Mouse (Mus musculus): ENCODE results near the gene Slfn14. TPM values are rescaled to one million over a fixed set of nuclear protein-coding genes. Genes with fewer than 3 reads are reported as not detected.
"Not testable (repeated sequence)": the region's sequence is repeated elsewhere in the genome, so short reads cannot be mapped to it uniquely, and the experiment has no call there.

The Slfn14 gene
- polyA plus RNA-seq, 1 experiment from 2014 or later = 2.4 TPM

DNA sequence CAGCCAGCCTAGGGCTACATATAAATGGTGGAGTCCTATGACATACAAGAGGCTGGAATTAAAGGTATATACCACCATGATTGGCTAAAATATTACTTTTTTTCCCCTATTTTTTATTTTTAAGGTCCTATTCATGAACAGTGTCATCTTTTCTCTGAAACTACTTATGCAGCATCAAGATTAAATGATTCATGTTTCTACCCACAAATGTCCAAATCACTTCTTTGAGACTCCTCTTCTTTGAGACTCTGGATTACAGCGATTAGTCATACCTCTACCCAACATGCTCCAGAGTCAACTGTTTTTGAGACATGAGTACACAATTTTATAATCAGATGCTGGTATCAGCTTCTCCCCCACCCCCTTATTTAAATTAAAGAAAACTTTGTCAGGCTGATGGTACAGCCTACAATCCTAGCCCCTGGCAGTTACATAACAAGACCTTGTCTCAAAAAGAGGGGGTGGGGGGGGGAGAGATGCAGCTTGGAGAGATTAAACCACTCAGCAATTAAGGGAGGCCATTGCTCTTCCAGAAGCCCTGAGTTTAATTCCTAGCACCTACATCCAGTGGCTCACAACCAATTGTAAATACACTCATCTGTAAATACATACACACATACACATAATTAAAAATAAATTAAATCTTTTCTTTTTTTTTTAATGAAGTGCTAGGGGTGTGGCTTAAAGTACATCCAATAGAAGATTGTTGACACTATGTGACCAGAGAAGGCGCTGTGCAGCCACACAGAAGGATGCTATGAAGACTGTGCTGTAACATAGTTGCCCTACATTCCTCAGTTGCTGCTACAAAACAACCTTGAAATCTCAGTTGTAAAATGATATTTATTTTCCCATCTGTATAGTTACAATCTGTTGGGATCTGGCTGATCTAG is 14.3 kb downstream of the Slfn14 start:
- no peak overlapping the region for H3K9ac ChIP-seq (ENCODE audit: low read depth, low read length)
- no peak for DNase-seq (ENCODE audit: low spot score)

GRCm38 (mm10) chr11:83271151-83271950 is 15.2 kb downstream of the Slfn14 start:
- peak; percentile 91 for ATAC-seq (replicated peaks; ENCODE audit: low FRiP score)
- Histone ChIP-seq H3K4me1 (replicated peaks; ENCODE audit: control insufficient read depth, insufficient read depth, low read length) (peaks cover 6% of the 10 kb centered on the region; the same call in 1 of the 2 replicates), H3K9me3 (ENCODE audit: control insufficient read depth, low read length) (no peaks in the 10 kb centered on the region), H3K9ac (ENCODE audit: low read depth, low read length) (peak overlapping the region; percentile 55), H3K4me2 (peak overlapping the region; percentile 69), H3K27ac (ENCODE audit: low read depth, low read length) (peak overlapping the region; percentile 54; the same call in 1 of the 2 replicates), H3K36me3 (ENCODE audit: control insufficient read depth, insufficient read depth, low read length) (no peaks in the 10 kb centered on the region), H3K27me3 (replicated peaks; ENCODE audit: control insufficient read depth, insufficient read depth, low read length) (peaks cover 8% of the 10 kb centered on the region; the same call in 1 of the 2 replicates), H3K4me3 (ENCODE audit: low read depth, low read length) (peak overlapping the region; percentile 49)
- 0% methylated on average over 26 of the region's 26 CpGs for WGBS
- peak; percentile 82 for DNase-seq (ENCODE audit: low spot score)

More for the DNA sequence above, 14.3 kb downstream of the Slfn14 start:
- H3K36me3 ChIP-seq (ENCODE audit: control insufficient read depth, insufficient read depth, low read length) = no peaks in the 10 kb centered on the region
- H3K27ac ChIP-seq (ENCODE audit: low read depth, low read length) = peak overlapping the region; percentile 32; the same call in 1 of the 2 replicates
- H3K9me3 ChIP-seq (ENCODE audit: control insufficient read depth, low read length) = no peaks in the 10 kb centered on the region
- 16% methylated on average over 2 of the region's 2 CpGs for WGBS
- H3K4me1 ChIP-seq (replicated peaks; ENCODE audit: control insufficient read depth, insufficient read depth, low read length) = peaks cover 6% of the 10 kb centered on the region; the same call in 1 of the 2 replicates
- H3K4me3 ChIP-seq (ENCODE audit: low read depth, low read length) = no peak overlapping the region
- peak; percentile 0; the same call in 1 of the 2 replicates for ATAC-seq (replicated peaks; ENCODE audit: low FRiP score)
- H3K4me2 ChIP-seq = no peak overlapping the region
- peaks cover 8% of the 10 kb centered on the region; the same call in 1 of the 2 replicates for H3K27me3 ChIP-seq (replicated peaks; ENCODE audit: control insufficient read depth, insufficient read depth, low read length)

DNA sequence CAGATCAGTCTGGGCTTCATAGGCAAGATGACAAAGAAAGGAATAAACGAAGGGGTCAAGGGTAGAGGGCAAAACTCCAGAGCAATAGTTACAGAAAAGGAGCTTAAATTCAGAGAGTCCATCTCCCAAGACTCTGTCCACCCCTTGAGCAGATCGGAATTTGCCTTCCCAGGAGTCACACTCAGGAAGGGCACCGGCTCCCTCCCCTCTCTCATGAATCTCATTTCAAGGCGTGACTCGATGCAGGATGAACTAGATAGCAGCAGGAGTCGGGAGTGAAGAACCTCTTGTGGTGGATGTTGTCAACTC is 15.7 kb downstream of the Slfn14 start:
- Histone ChIP-seq H3K4me2 (peak overlapping the region; percentile 69), H3K27ac (ENCODE audit: low read depth, low read length) (no peak overlapping the region), H3K27me3 (replicated peaks; ENCODE audit: control insufficient read depth, insufficient read depth, low read length) (peaks cover 4% of the 10 kb centered on the region; the same call in 1 of the 2 replicates), H3K4me3 (ENCODE audit: low read depth, low read length) (peak overlapping the region; percentile 49), H3K4me1 (replicated peaks; ENCODE audit: control insufficient read depth, insufficient read depth, low read length) (peaks cover 6% of the 10 kb centered on the region; the same call in 1 of the 2 replicates), H3K36me3 (ENCODE audit: control insufficient read depth, insufficient read depth, low read length) (no peaks in the 10 kb centered on the region), H3K9ac (ENCODE audit: low read depth, low read length) (peak overlapping the region; percentile 55), H3K9me3 (ENCODE audit: control insufficient read depth, low read length) (no peaks in the 10 kb centered on the region)
- ATAC-seq (replicated peaks; ENCODE audit: low FRiP score) (no peak; the same call in 1 of the 2 replicates), DNase-seq (ENCODE audit: low spot score) (no peak)
- WGBS = 2% methylated on average over 6 of the region's 6 CpGs

- no peak overlapping the region for H3K9ac ChIP-seq (ENCODE audit: low read depth, low read length)
- peak; percentile 78 for ATAC-seq (replicated peaks; ENCODE audit: low FRiP score)
- no peak overlapping the region for H3K4me3 ChIP-seq (ENCODE audit: low read depth, low read length)
- no peak for DNase-seq (ENCODE audit: low spot score)
- H3K9me3 ChIP-seq (ENCODE audit: control insufficient read depth, low read length) = no peaks in the 10 kb centered on the region
- H3K27me3 ChIP-seq (replicated peaks; ENCODE audit: control insufficient read depth, insufficient read depth, low read length) = no peaks in the 10 kb centered on the region
- peak overlapping the region; percentile 26 for H3K4me2 ChIP-seq
- no peaks in the 10 kb centered on the region for H3K36me3 ChIP-seq (ENCODE audit: control insufficient read depth, insufficient read depth, low read length)
- peaks cover 9% of the 10 kb centered on the region for H3K4me1 ChIP-seq (replicated peaks; ENCODE audit: control insufficient read depth, insufficient read depth, low read length)
- 52% methylated on average over 3 of the region's 3 CpGs for WGBS
- peak overlapping the region; percentile 57 for H3K27ac ChIP-seq (ENCODE audit: low read depth, low read length)
Measured at GRCm38 (mm10) chr11:83263146-83263545, 23.4 kb downstream of the Slfn14 start.

- ATAC-seq (replicated peaks; ENCODE audit: low FRiP score) = peak; percentile 90
- 83% methylated on average over 1 of the region's 1 CpGs for WGBS
- no peaks in the 10 kb centered on the region for H3K36me3 ChIP-seq (ENCODE audit: control insufficient read depth, insufficient read depth, low read length)
- no peak overlapping the region for H3K4me3 ChIP-seq (ENCODE audit: low read depth, low read length)
- peaks cover 9% of the 10 kb centered on the region for H3K4me1 ChIP-seq (replicated peaks; ENCODE audit: control insufficient read depth, insufficient read depth, low read length)
- H3K9ac ChIP-seq (ENCODE audit: low read depth, low read length) = no peak overlapping the region
- H3K9me3 ChIP-seq (ENCODE audit: control insufficient read depth, low read length) = no peaks in the 10 kb centered on the region
- H3K4me2 ChIP-seq = peak overlapping the region; percentile 26
- H3K27me3 ChIP-seq (replicated peaks; ENCODE audit: control insufficient read depth, insufficient read depth, low read length) = no peaks in the 10 kb centered on the region
- no peak for DNase-seq (ENCODE audit: low spot score)
- H3K27ac ChIP-seq (ENCODE audit: low read depth, low read length) = peak overlapping the region; percentile 57
Measured at GRCm38 (mm10) chr11:83262673-83263072, 23.9 kb downstream of the Slfn14 start.

- H3K36me3 ChIP-seq (ENCODE audit: control insufficient read depth, insufficient read depth, low read length); H3K9ac ChIP-seq (ENCODE audit: low read depth, low read length); H3K4me1 ChIP-seq (replicated peaks; ENCODE audit: control insufficient read depth, insufficient read depth, low read length); H3K4me2 ChIP-seq; H3K9me3 ChIP-seq (ENCODE audit: control insufficient read depth, low read length); DNase-seq (ENCODE audit: low spot score); H3K4me3 ChIP-seq (ENCODE audit: low read depth, low read length); H3K27me3 ChIP-seq (replicated peaks; ENCODE audit: control insufficient read depth, insufficient read depth, low read length); ATAC-seq (replicated peaks; ENCODE audit: low FRiP score); H3K27ac ChIP-seq (ENCODE audit: low read depth, low read length): not testable (repeated sequence)
- 50% methylated on average over 5 of the region's 5 CpGs for WGBS
Measured at GRCm38 (mm10) chr11:83257211-83257610, 29.3 kb downstream of the Slfn14 start.

DNA sequence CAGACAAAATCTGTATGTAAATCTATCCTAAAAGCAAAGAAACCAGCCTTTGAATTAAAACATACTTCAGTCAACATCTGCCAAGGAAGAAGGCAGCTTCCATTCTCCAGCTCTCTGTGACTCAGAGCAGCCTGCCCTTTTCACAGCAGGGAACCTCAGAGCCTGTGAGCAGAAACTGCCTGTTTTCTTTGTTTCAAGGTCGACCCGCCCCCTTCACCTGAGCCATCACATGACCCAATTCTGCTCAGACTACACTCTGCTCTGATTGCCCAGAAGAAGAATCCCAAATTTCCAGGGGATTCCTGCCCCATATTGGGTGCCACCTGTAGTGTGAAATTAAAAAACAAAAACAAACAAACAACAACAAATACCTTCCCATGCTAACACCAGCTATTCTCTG is 46.7 kb downstream of the Slfn14 start:
- Histone ChIP-seq H3K27ac (ENCODE audit: low read depth, low read length) (no peak overlapping the region), H3K9ac (ENCODE audit: low read depth, low read length) (no peak overlapping the region), H3K36me3 (ENCODE audit: control insufficient read depth, insufficient read depth, low read length) (no peaks in the 10 kb centered on the region), H3K4me2 (no peak overlapping the region), H3K4me1 (replicated peaks; ENCODE audit: control insufficient read depth, insufficient read depth, low read length) (no peaks in the 10 kb centered on the region), H3K9me3 (ENCODE audit: control insufficient read depth, low read length) (no peaks in the 10 kb centered on the region), H3K4me3 (ENCODE audit: low read depth, low read length) (no peak overlapping the region), H3K27me3 (replicated peaks; ENCODE audit: control insufficient read depth, insufficient read depth, low read length) (no peaks in the 10 kb centered on the region)
- DNase-seq (ENCODE audit: low spot score) = no peak
- no peak for ATAC-seq (replicated peaks; ENCODE audit: low FRiP score)
- WGBS = 20% methylated on average over 2 of the region's 2 CpGs

DNA sequence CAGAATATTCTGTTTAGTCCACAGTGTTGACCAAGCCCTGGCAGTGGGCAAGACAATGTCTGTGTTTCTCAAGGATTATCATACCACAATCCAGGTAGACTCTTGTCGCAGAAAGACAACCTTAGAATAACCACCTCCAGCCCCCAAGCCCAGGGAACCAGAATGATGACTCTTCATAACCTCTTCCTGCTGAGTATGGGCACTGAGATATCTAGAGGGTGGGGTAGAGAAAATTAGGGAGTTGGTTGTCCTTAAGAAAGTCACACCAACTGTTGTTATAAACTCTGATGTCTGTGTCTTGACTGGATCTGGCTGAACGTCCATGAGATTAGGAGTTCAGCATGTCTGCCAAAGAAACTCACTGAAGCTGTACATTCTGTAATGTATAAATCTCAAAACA is 48.1 kb downstream of the Slfn14 start:
- no peaks in the 10 kb centered on the region for H3K27me3 ChIP-seq (replicated peaks; ENCODE audit: control insufficient read depth, insufficient read depth, low read length)
- no peaks in the 10 kb centered on the region for H3K4me1 ChIP-seq (replicated peaks; ENCODE audit: control insufficient read depth, insufficient read depth, low read length)
- no peak overlapping the region for H3K9ac ChIP-seq (ENCODE audit: low read depth, low read length)
- H3K27ac ChIP-seq (ENCODE audit: low read depth, low read length) = no peak overlapping the region
- no peaks in the 10 kb centered on the region for H3K36me3 ChIP-seq (ENCODE audit: control insufficient read depth, insufficient read depth, low read length)
- no peaks in the 10 kb centered on the region for H3K9me3 ChIP-seq (ENCODE audit: control insufficient read depth, low read length)
- no peak for DNase-seq (ENCODE audit: low spot score)
- 77% methylated on average over 2 of the region's 2 CpGs for WGBS
- ATAC-seq (replicated peaks; ENCODE audit: low FRiP score) = no peak
- no peak overlapping the region for H3K4me2 ChIP-seq
- H3K4me3 ChIP-seq (ENCODE audit: low read depth, low read length) = no peak overlapping the region

All from liver, embryonic 11.5 days (tissue).